Mouse (Mus musculus) gastrocnemius, postnatal 4 days (tissue): ENCODE results near the gene Wasf2. TPM values are rescaled to one million over a fixed set of nuclear protein-coding genes. Genes with fewer than 3 reads are reported as not detected.
A peak's percentile ranks its signal among the peaks of the same experiment; 100 is the strongest.

Experiments used
- DNase-seq, 2 experiments: peaks; one replicate each; pipeline ENCODE4 v3.0.0; 2021 to 2022; ENCODE audit warnings: low spot score in 2 of 2, mixed read lengths in 2 of 2
- total RNA-seq, 2 experiments: library from RNA; stranded (reverse); gene quantifications; 2 replicates each; pipeline ENCODE4 v1.2.3; 2021

Wasf2 gene
- total RNA-seq, 2 experiments from 2014 or later: 110 TPM

DNA sequence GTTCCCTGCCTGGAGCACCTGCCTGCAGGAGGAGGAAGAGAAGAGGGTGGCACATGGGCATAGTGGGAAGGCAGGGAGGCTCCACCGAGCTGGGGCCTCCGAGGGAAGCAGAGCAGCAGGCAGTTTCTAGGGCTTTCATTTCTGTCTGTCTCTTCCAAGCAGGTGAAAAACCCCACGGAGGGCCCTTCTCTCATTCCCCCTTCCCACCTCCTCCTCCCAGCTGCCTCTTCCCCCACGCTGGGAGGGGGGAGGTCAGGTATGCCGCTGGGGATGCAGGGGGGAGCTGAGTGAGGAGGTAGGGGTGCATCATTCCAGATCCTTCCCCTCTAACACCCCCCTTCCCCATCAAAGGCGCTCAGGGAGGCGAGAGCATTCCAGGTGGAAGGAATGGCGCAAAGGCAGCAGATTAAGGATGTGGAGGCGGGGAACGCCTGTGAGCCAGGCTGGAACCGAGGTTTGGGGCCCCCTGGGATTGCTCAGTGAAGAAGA lies 9.4 kb upstream of the Wasf2 start:
- peak in 1 of 2 experiments; percentile 41 for DNase-seq

GRCm38 (mm10) chr4:133121416-133121815 lies 8.9 kb upstream of the Wasf2 start:
- no peak for DNase-seq

DNA sequence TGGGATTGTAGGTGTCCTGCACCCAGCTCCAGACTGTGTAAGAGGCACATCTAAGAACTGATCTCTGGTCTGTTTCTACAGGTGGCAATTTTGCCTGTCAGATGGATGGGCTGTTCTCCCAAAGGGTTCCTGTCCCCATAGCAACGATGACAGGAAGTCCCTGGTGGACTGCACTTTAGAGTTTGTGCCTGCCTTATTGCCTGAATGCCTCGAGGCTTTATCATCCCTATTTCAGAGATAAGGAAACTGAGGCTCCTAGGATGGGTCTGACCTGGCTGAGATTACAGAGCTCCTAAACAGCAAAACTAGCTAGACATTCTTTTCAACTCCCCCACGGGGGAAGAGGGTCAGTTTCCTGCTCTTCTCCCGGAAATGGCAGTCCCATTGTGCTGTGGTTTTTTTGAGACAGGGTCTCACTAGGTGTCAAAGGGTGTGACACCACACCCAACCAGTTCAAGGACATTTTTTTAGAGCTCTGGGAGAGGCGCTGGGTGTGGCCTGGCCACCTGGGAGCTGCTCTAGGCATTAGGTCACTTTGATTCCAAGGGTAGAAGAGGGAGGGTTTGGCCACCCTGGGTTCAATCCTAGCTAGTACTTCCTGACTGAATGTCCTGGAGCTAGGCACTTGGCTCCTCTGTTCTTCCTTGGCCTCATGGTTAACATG lies 8.2 kb upstream of the Wasf2 start:
- DNase-seq: no peak

GRCm38 (mm10) chr4:133127079-133127478 lies 3.2 kb upstream of the Wasf2 start:
- DNase-seq: no peak

DNA sequence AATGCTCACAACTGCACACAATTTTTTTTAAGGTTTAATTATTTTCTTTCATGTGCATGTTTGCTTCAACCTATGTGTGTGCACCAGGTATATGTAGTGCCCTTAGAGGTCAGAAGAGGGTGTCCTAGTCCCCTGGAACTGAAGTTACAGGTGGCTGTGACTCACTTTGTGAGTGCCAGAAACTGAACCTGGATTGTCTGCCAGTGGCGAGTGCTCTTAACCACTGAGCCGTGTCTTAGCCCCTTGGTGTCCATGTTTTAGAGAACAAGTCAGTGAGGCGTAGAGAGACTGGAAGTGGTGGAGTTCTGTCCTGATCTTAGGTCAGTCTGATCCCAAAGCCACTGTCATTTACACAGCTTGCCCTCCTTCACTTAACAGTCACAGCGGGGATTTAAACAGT lies 2.4 kb upstream of the Wasf2 start:
- no peak for DNase-seq

GRCm38 (mm10) chr4:133129391-133129790 lies 914 bp upstream of the Wasf2 start:
- DNase-seq: no peak

GRCm38 (mm10) chr4:133130890-133131741 lies 811 bp downstream of the Wasf2 start:
- DNase-seq: no peak

DNA sequence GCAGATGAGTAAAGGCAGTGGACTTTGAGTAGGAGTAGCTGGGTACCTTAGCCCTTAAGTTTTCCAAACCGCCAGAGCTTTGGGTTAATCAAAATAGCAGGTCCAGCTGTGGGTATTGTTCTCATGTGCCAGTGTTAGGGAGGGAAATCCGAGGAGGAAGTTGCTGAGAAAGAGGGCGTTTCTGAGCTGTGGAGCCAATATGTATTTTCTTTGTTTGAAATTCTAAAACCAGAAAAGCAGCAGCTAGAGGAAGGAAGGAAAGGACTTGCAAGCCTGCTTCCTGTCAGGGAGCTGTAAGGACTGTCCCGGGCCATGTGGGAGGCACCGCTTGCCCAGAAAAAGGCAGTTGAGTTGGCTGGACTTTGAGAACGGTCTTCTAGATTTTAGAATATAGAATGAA lies 1.7 kb downstream of the Wasf2 start:
- peak in 1 of 2 experiments; percentile 38 for DNase-seq

DNA sequence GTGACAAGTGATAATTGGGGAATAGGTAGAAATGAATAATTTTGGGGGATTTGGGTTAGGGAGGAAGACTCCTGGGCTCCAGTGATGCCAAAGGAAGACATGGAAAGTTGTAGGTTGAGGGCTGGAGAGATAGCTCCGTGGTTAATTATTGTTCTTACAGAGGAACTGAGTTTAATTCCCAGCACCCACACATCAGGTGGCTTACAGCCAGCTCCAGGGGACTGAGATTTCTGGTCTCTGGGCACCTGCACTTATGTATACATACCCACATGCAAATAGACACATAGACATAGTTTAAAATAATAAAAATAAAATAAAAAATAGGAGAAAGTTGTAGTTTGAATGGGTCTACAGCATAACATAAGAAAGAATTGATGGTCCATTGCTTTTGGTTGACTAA lies 6.6 kb downstream of the Wasf2 start:
- DNase-seq: no peak

DNA sequence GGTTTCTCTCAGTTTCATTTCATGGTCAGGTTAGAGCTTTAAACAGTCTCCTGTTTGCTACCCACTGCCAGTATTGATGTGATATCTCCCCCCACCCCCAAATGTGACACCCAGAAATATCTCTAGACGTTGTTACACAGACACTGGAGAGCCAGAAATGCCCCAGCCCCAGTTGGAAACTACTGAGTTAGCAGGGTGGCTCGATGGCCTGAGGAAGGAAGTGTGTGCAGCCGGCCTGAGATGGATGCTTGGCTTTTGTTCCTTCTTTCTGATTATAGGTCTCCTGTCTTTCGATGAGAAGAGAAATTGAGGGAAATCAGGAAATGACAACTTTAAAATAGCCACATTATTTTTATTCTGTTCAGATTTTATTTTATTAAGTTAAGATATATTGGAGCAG lies 8.7 kb downstream of the Wasf2 start:
- no peak for DNase-seq

DNA sequence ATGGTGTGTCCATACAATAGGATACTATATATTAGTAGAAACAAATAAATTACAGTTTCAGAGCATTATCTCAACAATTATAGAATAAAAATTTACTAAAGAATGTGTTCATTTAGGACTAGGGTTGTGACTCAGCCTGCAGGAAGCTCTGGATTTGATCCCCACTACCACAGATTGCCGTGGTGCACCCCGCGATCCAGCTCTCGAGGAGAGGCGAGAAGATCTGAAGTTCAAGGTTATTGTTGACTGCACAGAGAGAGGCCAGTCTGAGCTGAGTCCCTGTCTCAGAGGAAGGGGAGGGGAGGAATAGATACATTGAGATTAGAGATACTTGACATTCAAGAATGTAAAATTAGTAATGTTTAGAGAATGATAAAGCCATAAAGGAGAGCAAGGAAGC lies 24.7 kb downstream of the Wasf2 start:
- DNase-seq: no peak

DNA sequence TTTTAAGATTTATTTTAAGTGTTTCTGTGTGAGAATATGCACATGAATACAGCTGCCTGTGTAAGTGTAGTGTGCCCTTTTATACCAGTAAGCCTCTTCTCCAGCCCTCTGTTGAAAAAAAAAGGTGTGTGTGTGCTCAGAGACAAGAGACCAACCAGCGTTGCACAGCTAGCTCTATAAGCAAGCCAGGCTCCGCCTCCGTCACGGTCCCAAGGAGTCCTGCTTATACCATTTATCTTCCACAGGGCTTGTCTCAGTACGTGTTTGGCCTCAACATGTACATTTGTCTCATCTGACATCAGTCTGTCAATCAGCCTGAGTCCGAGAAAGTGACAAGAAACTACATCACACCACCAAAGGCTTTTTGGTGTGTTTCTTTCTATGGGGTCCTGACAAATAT lies 25.4 kb downstream of the Wasf2 start:
- DNase-seq: no peak

GRCm38 (mm10) chr4:133156422-133156821 lies 26.1 kb downstream of the Wasf2 start:
- DNase-seq: no peak

- no peak for DNase-seq
Observed at GRCm38 (mm10) chr4:133156831-133157230, 26.5 kb downstream of the Wasf2 start.

- DNase-seq: no peak
Observed at GRCm38 (mm10) chr4:133159127-133159526, 28.8 kb downstream of the Wasf2 start.

GRCm38 (mm10) chr4:133159646-133160045 lies 29.3 kb downstream of the Wasf2 start:
- DNase-seq: no peak

- DNase-seq: no peak
Observed at GRCm38 (mm10) chr4:133160211-133160610, 29.9 kb downstream of the Wasf2 start.

GRCm38 (mm10) chr4:133160821-133161220 lies 30.5 kb downstream of the Wasf2 start:
- DNase-seq: no peak

DNA sequence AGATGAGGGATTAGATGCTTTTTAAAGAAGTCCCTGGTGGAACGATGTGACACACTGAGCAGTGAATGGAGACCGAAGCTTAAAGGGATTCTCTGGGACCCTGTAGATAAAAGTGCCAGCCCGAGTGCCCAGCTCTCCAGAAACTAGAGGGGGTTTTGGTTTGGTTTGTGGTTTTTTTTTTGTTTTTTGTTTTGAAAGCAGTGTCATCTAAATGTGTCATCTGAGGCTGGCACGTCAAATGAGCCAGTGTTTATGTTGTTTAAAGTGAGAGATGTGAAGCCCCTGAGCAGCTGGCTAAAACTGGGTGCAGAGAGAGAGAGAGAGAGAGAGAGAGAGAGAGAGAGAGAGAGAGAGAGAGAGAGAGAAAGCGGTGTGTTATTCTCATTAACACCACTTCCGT lies 31.9 kb downstream of the Wasf2 start:
- no peak for DNase-seq

DNA sequence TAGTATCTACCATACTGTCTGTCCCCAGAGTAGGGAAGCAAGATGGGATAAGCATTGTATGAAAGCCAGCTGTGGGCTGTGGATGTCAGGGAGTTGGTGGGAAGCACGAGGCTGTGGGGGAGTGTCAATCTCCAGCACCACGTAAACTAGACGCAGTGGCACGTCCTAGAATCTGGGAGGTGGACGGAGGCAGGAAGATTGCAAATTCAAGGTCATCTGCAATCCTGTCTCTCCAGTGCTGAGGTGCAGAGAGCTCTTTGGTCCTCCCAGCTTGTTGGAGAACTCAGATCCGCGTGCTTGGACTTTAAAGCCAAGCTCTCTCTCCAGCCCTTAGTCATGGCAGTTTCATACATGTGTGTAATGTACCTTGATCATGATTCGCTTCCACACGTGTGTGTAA lies 36.5 kb downstream of the Wasf2 start:
- no peak for DNase-seq

- DNase-seq: no peak
Observed at GRCm38 (mm10) chr4:133169237-133170055, 39.1 kb downstream of the Wasf2 start.
